Mouse (Mus musculus): ENCODE measurements around the gene Btd. TPM values are rescaled to one million over a fixed set of nuclear protein-coding genes. Genes with fewer than 3 reads are reported as not detected.

The Btd gene
- total RNA-seq, 4 experiments from 2014 or later = 10.5 to 13.9 (median 11.4) TPM

GRCm38 (mm10) chr14:31697755-31698154 lies 56.9 kb downstream of the Btd start:
- no peak for DNase-seq (ENCODE audit: low spot score in 2 of 2)

GRCm38 (mm10) chr14:31700376-31700775 lies 59.5 kb downstream of the Btd start:
- no peak for DNase-seq (ENCODE audit: low spot score in 2 of 2)

- no peak for DNase-seq (ENCODE audit: low spot score in 2 of 2)
These were observed 68.5 kb downstream of the Btd start for GRCm38 (mm10) chr14:31709343-31709742.

- no peak for DNase-seq (ENCODE audit: low spot score in 2 of 2)
These were observed 74.8 kb downstream of the Btd start for GRCm38 (mm10) chr14:31715669-31716068.

GRCm38 (mm10) chr14:31717360-31717759 lies 76.5 kb downstream of the Btd start:
- DNase-seq (ENCODE audit: low spot score in 2 of 2) = no peak

Other genes with a start within 250 kb of the Btd start
- gene Sh3bp5, start 204.9 kb upstream of the Btd start, total RNA-seq (2022) = 10 to 100 TPM; 44.6 to 70.2 (median 56.1) TPM
- 10 to 100 TPM; 12.5 to 16.6 (median 13.3) TPM for gene Eaf1, start 146.6 kb upstream of the Btd start, total RNA-seq (2022)
- 10 to 100 TPM; 30.8 to 37.8 (median 34.0) TPM for gene Mettl6, start 146.0 kb upstream of the Btd start, total RNA-seq (2022)
- 1 to 10 TPM in 2 of 4 experiments, under 1 TPM in 2; 0.82 to 1.6 (median 1.2) TPM for gene Colq, start 49.7 kb upstream of the Btd start, total RNA-seq (2022)
- not detected for gene Gm49387, start 150 bp upstream of the Btd start, total RNA-seq (2022)
- 10 to 100 TPM in 2 of 4 experiments, 1 to 10 TPM in 2; 6.4 to 10.4 (median 9.8) TPM for gene Hacl1, start 258 bp downstream of the Btd start, total RNA-seq (2022)
- 10 to 100 TPM; 61.3 to 65.9 (median 64.2) TPM for gene Ankrd28, start 189.6 kb downstream of the Btd start, total RNA-seq (2022)